Mouse (Mus musculus) embryonic facial prominence, embryonic 14.5 days (tissue): Measurements from ENCODE around the gene Gm44790. TPM values are rescaled to one million over a fixed set of nuclear protein-coding genes. Genes with fewer than 3 reads are reported as not detected.

Source experiments
- polyA plus RNA-seq: library from polyadenylated mRNA; unstranded; fragments of >200 nt; fragmentation: Nextera tagmentation; extraction: Ambion mirVana; gene quantifications from 2 replicates; pipeline ENCODE4 v1.2.1, GENCODE M21; 2014

Gene Gm44790
- polyA plus RNA-seq, 1 experiment from 2014 or later: not detected

Other genes starting within 250 kb of the Gm44790 start
- 4.5 and 5.2 TPM in 2 replicates for gene Tgfa, start 231.4 kb upstream of the Gm44790 start, polyA plus RNA-seq
- gene Fam136a, start 61.0 kb upstream of the Gm44790 start, polyA plus RNA-seq: 118 and 124 TPM in 2 replicates
- gene Snrpg, start 55.4 kb upstream of the Gm44790 start, polyA plus RNA-seq: 561 and 600 TPM in 2 replicates
- 80.5 and 95.2 TPM in 2 replicates for gene Pcyox1, start 29.5 kb upstream of the Gm44790 start, polyA plus RNA-seq
- gene Tia1, start 22.4 kb upstream of the Gm44790 start, polyA plus RNA-seq: 130 and 160 TPM in 2 replicates
- gene C87436, start 11.7 kb downstream of the Gm44790 start, polyA plus RNA-seq: 22.7 and 23.9 TPM in 2 replicates
- gene Pcbp1, start 99.7 kb downstream of the Gm44790 start, polyA plus RNA-seq: 397 and 402 TPM in 2 replicates
- 37.1 and 74.1 TPM in 2 replicates for gene Asprv1, start 201.5 kb downstream of the Gm44790 start, polyA plus RNA-seq
- 10.3 and 11.8 TPM in 2 replicates for gene Mxd1, start 242.5 kb downstream of the Gm44790 start, polyA plus RNA-seq